Mouse (Mus musculus): ENCODE results near the gene Lgr4. TPM values are rescaled to one million over a fixed set of nuclear protein-coding genes. Genes with fewer than 3 reads are reported as not detected.
A peak's percentile ranks its signal among the peaks of the same experiment; 100 is the strongest.

Lgr4 gene
- polyA plus RNA-seq, 1 experiment, result 21.6 TPM

DNA sequence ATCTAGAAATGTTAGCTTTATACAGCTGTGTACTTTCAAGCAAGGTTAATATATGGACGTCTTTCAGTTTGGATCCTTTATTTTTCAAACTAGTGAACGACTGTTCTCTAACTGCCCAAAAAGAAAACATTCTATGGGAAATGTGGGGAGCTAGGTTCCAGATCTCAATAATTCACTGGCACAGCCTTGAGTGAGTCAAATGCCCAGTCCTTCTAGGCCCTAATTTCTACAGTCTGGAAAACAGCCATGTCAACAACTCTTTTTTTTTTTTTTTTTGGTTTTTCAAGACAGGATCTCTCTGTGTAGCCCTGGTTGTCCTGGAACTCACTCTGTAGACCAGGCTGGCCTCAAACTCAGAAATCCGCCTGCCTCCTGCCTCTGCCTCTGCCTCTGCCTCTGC lies 4.9 kb downstream of the Lgr4 start:
- Histone ChIP-seq H3K27me3 (ENCODE audit: control insufficient read depth, insufficient read depth, low read length) (no peaks in the 10 kb centered on the region), H3K4me3 (replicated peaks; ENCODE audit: insufficient read depth, low read depth, low read length) (no peak overlapping the region), H3K27ac (ENCODE audit: insufficient read depth, low read length) (no peak overlapping the region), H3K4me1 (ENCODE audit: control insufficient read depth, insufficient read depth, low read length) (peaks cover 6% of the 10 kb centered on the region; the same call in 1 of the 2 replicates)
- 86% methylated on average over 3 of the region's 3 CpGs for WGBS
- no peak for DNase-seq
- TF ChIP-seq POLR2A (IDR thresholded peaks at IDR 0.05; ENCODE audit: borderline replicate concordance, insufficient read depth, low read length) (no peak), CTCF (IDR thresholded peaks at IDR 0.05; ENCODE audit: borderline replicate concordance, insufficient read depth, low read depth, low read length) (no peak)

DNA sequence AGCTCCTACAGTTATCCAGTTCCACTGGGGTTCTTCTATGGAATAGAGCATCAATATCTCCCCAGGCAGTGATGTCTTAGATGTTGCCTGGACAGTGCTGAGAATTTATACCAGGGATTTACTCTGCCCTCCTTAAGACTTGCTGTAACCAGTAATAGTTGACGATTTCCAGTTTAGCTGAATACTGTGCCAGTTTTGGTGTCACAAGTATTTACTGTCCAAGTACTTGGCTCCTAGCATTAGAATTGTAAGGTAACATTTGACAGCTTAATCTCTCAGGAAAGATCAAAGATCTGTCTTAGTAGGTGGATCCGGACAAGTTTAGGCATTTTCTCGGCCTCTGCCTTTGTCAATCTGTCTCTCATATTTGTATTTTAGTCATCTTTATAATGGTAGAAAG lies 5.6 kb downstream of the Lgr4 start:
- peaks cover 6% of the 10 kb centered on the region; the same call in 1 of the 2 replicates for H3K4me1 ChIP-seq (ENCODE audit: control insufficient read depth, insufficient read depth, low read length)
- H3K4me3 ChIP-seq (replicated peaks; ENCODE audit: insufficient read depth, low read depth, low read length), result no peak overlapping the region
- H3K27ac ChIP-seq (ENCODE audit: insufficient read depth, low read length), result no peak overlapping the region
- TF ChIP-seq POLR2A (IDR thresholded peaks at IDR 0.05; ENCODE audit: borderline replicate concordance, insufficient read depth, low read length) (no peak), CTCF (IDR thresholded peaks at IDR 0.05; ENCODE audit: borderline replicate concordance, insufficient read depth, low read depth, low read length) (no peak)
- H3K27me3 ChIP-seq (ENCODE audit: control insufficient read depth, insufficient read depth, low read length), result no peaks in the 10 kb centered on the region
- WGBS, result 38% methylated on average over 3 of the region's 3 CpGs
- DNase-seq, result no peak

GRCm38 (mm10) chr2:109923945-109924344 lies 6.5 kb downstream of the Lgr4 start:
- H3K4me1 ChIP-seq (ENCODE audit: control insufficient read depth, insufficient read depth, low read length), result peaks cover 8% of the 10 kb centered on the region; the same call in 1 of the 2 replicates
- H3K27ac ChIP-seq (ENCODE audit: insufficient read depth, low read length), result no peak overlapping the region
- 96% methylated on average over 3 of the region's 3 CpGs for WGBS
- TF ChIP-seq CTCF (IDR thresholded peaks at IDR 0.05; ENCODE audit: borderline replicate concordance, insufficient read depth, low read depth, low read length) (no peak), POLR2A (IDR thresholded peaks at IDR 0.05; ENCODE audit: borderline replicate concordance, insufficient read depth, low read length) (no peak)
- no peak for DNase-seq
- H3K27me3 ChIP-seq (ENCODE audit: control insufficient read depth, insufficient read depth, low read length), result no peaks in the 10 kb centered on the region
- no peak overlapping the region for H3K4me3 ChIP-seq (replicated peaks; ENCODE audit: insufficient read depth, low read depth, low read length)

DNA sequence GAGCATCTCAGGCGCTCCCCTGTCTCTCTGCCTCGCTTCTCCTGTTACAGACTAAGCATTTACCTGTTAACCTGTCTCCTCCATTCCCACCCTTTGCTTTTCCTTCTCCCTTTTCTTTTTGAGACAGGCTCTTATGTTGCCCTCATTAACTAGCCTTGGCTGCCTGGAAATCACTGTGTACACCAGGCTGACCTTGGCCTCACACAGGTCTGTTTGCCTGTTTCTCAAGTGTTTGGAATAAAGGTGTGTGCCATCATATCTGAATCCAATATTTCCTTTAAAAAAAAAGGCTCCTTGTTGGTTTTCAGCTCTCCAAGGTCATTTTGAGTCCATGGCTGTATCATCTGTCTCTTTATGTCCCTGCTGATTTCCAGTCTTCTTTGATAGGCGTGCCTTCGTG lies 9.5 kb downstream of the Lgr4 start:
- DNase-seq, result no peak
- no peak overlapping the region for H3K27ac ChIP-seq (ENCODE audit: insufficient read depth, low read length)
- WGBS, result 92% methylated on average over 4 of the region's 4 CpGs
- H3K4me3 ChIP-seq (replicated peaks; ENCODE audit: insufficient read depth, low read depth, low read length), result no peak overlapping the region
- H3K27me3 ChIP-seq (ENCODE audit: control insufficient read depth, insufficient read depth, low read length), result no peaks in the 10 kb centered on the region
- peaks cover 15% of the 10 kb centered on the region for H3K4me1 ChIP-seq (ENCODE audit: control insufficient read depth, insufficient read depth, low read length)
- TF ChIP-seq POLR2A (IDR thresholded peaks at IDR 0.05; ENCODE audit: borderline replicate concordance, insufficient read depth, low read length) (no peak), CTCF (IDR thresholded peaks at IDR 0.05; ENCODE audit: borderline replicate concordance, insufficient read depth, low read depth, low read length) (no peak)

DNA sequence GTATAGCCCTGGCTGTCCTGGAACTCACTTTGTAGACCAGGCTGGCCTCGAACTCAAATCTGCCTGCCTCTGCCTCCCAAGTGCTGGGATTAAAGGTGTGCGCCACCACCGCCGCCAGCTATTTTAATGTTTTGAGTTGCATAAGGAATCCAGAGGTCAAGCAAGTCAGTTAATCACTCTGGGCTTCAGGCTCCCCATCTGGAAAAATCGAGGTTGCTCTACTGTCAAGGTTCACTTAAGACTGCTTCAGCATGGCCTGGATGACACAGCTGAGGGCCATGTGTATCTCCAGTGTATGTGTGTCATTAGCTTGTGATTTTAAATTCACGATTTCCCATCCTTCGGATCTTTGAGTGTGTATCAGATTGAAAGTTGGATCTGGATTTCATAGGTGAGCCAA lies 10.0 kb downstream of the Lgr4 start:
- Histone ChIP-seq H3K27me3 (ENCODE audit: control insufficient read depth, insufficient read depth, low read length) (no peaks in the 10 kb centered on the region), H3K27ac (ENCODE audit: insufficient read depth, low read length) (no peak overlapping the region; the same call in 1 of the 2 replicates), H3K4me3 (replicated peaks; ENCODE audit: insufficient read depth, low read depth, low read length) (no peak overlapping the region), H3K4me1 (ENCODE audit: control insufficient read depth, insufficient read depth, low read length) (peaks cover 15% of the 10 kb centered on the region)
- DNase-seq, result no peak
- 60% methylated on average over 7 of the region's 7 CpGs for WGBS
- no peak for TF ChIP-seq CTCF (IDR thresholded peaks at IDR 0.05; ENCODE audit: borderline replicate concordance, insufficient read depth, low read depth, low read length)
- TF ChIP-seq POLR2A (IDR thresholded peaks at IDR 0.05; ENCODE audit: borderline replicate concordance, insufficient read depth, low read length), result no peak

DNA sequence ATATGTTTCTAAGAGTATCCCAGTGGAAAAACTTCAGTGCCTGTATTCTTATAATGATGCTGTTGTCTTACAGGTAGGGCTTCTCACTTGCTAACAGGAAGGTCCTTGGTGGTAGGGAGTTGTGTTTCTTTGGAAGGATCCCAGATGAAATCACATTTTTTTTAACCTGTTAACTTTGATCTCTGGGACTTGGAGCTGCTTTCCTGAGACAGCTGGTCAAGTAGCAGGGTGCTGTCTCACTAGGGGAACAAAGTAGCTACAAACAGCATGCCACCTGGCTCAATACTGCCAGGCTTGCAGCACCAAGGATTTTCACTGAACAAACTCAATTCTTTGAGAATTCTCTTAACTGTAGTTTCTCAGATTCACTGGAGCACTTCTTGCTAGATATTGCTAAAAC lies 10.4 kb downstream of the Lgr4 start:
- no peak for TF ChIP-seq CTCF (IDR thresholded peaks at IDR 0.05; ENCODE audit: borderline replicate concordance, insufficient read depth, low read depth, low read length)
- no peak for TF ChIP-seq POLR2A (IDR thresholded peaks at IDR 0.05; ENCODE audit: borderline replicate concordance, insufficient read depth, low read length)
- Histone ChIP-seq H3K4me1 (ENCODE audit: control insufficient read depth, insufficient read depth, low read length) (peaks cover 17% of the 10 kb centered on the region), H3K4me3 (replicated peaks; ENCODE audit: insufficient read depth, low read depth, low read length) (no peak overlapping the region), H3K27ac (ENCODE audit: insufficient read depth, low read length) (no peak overlapping the region; the same call in 1 of the 2 replicates), H3K27me3 (ENCODE audit: control insufficient read depth, insufficient read depth, low read length) (no peaks in the 10 kb centered on the region)
- peak; percentile 72 to 87 for DNase-seq

- peak; percentile 57 to 81 for DNase-seq
- peaks cover 24% of the 10 kb centered on the region for H3K4me1 ChIP-seq (ENCODE audit: control insufficient read depth, insufficient read depth, low read length)
- 5% methylated on average over 4 of the region's 4 CpGs for WGBS
These were observed 11.3 kb downstream of the Lgr4 start for GRCm38 (mm10) chr2:109928791-109929190.

GRCm38 (mm10) chr2:109929256-109929655 lies 11.8 kb downstream of the Lgr4 start:
- TF ChIP-seq CTCF (IDR thresholded peaks at IDR 0.05; ENCODE audit: borderline replicate concordance, insufficient read depth, low read depth, low read length) (no peak), POLR2A (IDR thresholded peaks at IDR 0.05; ENCODE audit: borderline replicate concordance, insufficient read depth, low read length) (no peak)
- 31% methylated on average over 3 of the region's 3 CpGs for WGBS
- Histone ChIP-seq H3K4me3 (replicated peaks; ENCODE audit: insufficient read depth, low read depth, low read length) (no peak overlapping the region), H3K4me1 (ENCODE audit: control insufficient read depth, insufficient read depth, low read length) (peaks cover 27% of the 10 kb centered on the region), H3K27ac (ENCODE audit: insufficient read depth, low read length) (peak overlapping the region; percentile 66), H3K27me3 (ENCODE audit: control insufficient read depth, insufficient read depth, low read length) (no peaks in the 10 kb centered on the region)
- no peak for DNase-seq

More at GRCm38 (mm10) chr2:109928791-109929190, 11.3 kb downstream of the Lgr4 start:
- H3K27me3 ChIP-seq (ENCODE audit: control insufficient read depth, insufficient read depth, low read length), result no peaks in the 10 kb centered on the region
- no peak overlapping the region for H3K4me3 ChIP-seq (replicated peaks; ENCODE audit: insufficient read depth, low read depth, low read length)
- peak overlapping the region; percentile 66 for H3K27ac ChIP-seq (ENCODE audit: insufficient read depth, low read length)
- TF ChIP-seq POLR2A (IDR thresholded peaks at IDR 0.05; ENCODE audit: borderline replicate concordance, insufficient read depth, low read length) (no peak), CTCF (IDR thresholded peaks at IDR 0.05; ENCODE audit: borderline replicate concordance, insufficient read depth, low read depth, low read length) (no peak)

All from cerebellum, adult 2 months (tissue).